ENCODE assay signal across 19 mouse cellular contexts in the genomic region with DNA sequence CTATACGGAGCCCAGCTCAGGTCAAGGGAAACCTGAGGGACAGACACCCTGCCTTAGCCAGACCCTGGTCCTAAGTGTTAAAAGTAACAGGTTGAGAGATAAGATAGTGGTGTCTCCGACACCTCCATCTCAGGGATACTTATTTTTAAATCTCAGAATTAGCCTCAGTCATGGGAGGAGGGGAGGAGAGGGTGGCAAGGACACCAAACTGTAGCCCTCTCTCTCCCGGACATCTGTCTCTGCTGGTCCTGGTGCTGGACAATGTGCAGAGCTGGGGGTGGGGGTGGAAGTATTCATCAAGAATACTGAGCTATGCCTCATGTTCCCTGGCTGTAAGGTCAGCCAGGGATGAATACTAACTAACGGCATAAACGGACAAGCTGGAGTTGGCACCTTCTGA.
DNase-seq lines count a peak whose midpoint lies in the region; ATAC-seq lines count a peak whose summit lies in the region.
"Had no signal": no experiment of that assay in that cellular context is flagged by ENCODE, and none has a peak within 500 bp of the region (broad histone marks: within the 10 kb centered on the region; RNA-seq: fewer than 3 reads in every experiment).

No protein-coding gene starts in this region.

- H3K27ac ChIP-seq in heart, embryonic 10.5 days, result peak overlapping the region; percentile 81
- peak overlapping the region; percentile 37 for H3K27ac ChIP-seq in heart, embryonic 15.5 days
- H3K27ac ChIP-seq: embryonic facial prominence, embryonic 12.5 days; forebrain, embryonic 15.5 days; hindbrain, embryonic 13.5 days; hindbrain, postnatal 0 days; intestine, embryonic 15.5 days had no signal

- peak; percentile 96 for DNase-seq in heart, adult 11 months
- no peak for DNase-seq in heart, postnatal 4 days
- no peak for DNase-seq in heart, embryonic 10.5 days (ENCODE audit: low spot score)
- DNase-seq in heart, postnatal 36 days, result no peak
- DNase-seq in adrenal gland, adult 8-10 months, result no peak
- DNase-seq: adrenal gland, postnatal 14 days; B cell, adult 2 months; cerebellum, adult 11-12 months; cerebellum, adult 9-10 months; kidney, adult 18-20 months had no signal

- H3K36me3 ChIP-seq in heart, embryonic 10.5 days, result peaks cover 45% of the 10 kb centered on the region
- H3K36me3 ChIP-seq in heart, embryonic 15.5 days, result peaks cover 5% of the 10 kb centered on the region; the same call in 1 of the 2 replicates
- H3K36me3 ChIP-seq: embryonic facial prominence, embryonic 12.5 days; forebrain, embryonic 15.5 days; G1E; hindbrain, embryonic 13.5 days; intestine, embryonic 15.5 days had no signal

- ATAC-seq in heart, embryonic 15.5 days (replicated peaks; ENCODE audit: insufficient number of reproducible peaks, insufficient read depth, low FRiP score, low read depth), result 0 out of 2 replicates have a peak, but pooled peaks have one; percentile 27
- no peak for ATAC-seq in inflammation-experienced regulatory T-cells, adult 6 months
- ATAC-seq: CD4-positive, CD25-positive, alpha-beta regulatory T cell, adult 4 months; hindbrain, postnatal 0 days; intestine, embryonic 15.5 days had no signal

- H3K4me1 ChIP-seq in heart, embryonic 10.5 days, result peaks cover 40% of the 10 kb centered on the region
- peaks cover 25% of the 10 kb centered on the region for H3K4me1 ChIP-seq in heart, embryonic 15.5 days (replicated peaks)

- 30% methylated on average over 5 of the region's 5 CpGs for WGBS in heart, embryonic 10.5 days
- WGBS in heart, embryonic 15.5 days, result 26% methylated on average over 5 of the region's 5 CpGs

- H3K4me2 ChIP-seq in heart, embryonic 15.5 days, result 0 out of 2 replicates have a peak overlapping the region, but pooled peaks have one; percentile 9
- H3K4me2 ChIP-seq: embryonic facial prominence, embryonic 12.5 days; forebrain, embryonic 15.5 days had no signal

- H3K9ac ChIP-seq in heart, embryonic 15.5 days, result no peak overlapping the region
- H3K9ac ChIP-seq: embryonic facial prominence, embryonic 12.5 days; forebrain, embryonic 15.5 days; intestine, embryonic 15.5 days had no signal

- intact Hi-C loops in heart, postnatal 36 days (cut with DNase I), result no loop called here

- peak overlapping the region; percentile 23; the same call in 1 of the 2 replicates for H3K4me3 ChIP-seq in heart, embryonic 10.5 days
- no peak overlapping the region for H3K4me3 ChIP-seq in heart, embryonic 15.5 days
- H3K4me3 ChIP-seq: embryonic facial prominence, embryonic 12.5 days; forebrain, embryonic 15.5 days; hindbrain, embryonic 13.5 days; intestine, embryonic 15.5 days had no signal

- H3K27me3 ChIP-seq in heart, embryonic 10.5 days (ENCODE audit: insufficient read depth, poor library complexity, severe bottlenecking), result peaks cover 36% of the 10 kb centered on the region
- 0 out of 2 replicates have a peak, but pooled peaks cover 13% of the 10 kb centered on the region for H3K27me3 ChIP-seq in heart, embryonic 15.5 days
- H3K27me3 ChIP-seq: forebrain, embryonic 15.5 days; intestine, embryonic 15.5 days had no signal

- no peaks in the 10 kb centered on the region for H3K9me3 ChIP-seq in heart, embryonic 10.5 days
- no peaks in the 10 kb centered on the region for H3K9me3 ChIP-seq in heart, embryonic 15.5 days (replicated peaks)
- H3K9me3 ChIP-seq: embryonic facial prominence, embryonic 12.5 days; forebrain, embryonic 15.5 days; hindbrain, embryonic 13.5 days; intestine, embryonic 15.5 days had no signal
